25 mouse cellular contexts compared by ENCODE assay signal in genomic region chr10:78409035-78409788, GRCm38 (mm10). TPM values are rescaled to one million over a fixed set of nuclear protein-coding genes. Genes with fewer than 3 reads are reported as not detected.
DNase-seq lines count a peak whose midpoint lies in the region; ATAC-seq and TF ChIP-seq lines count a peak whose summit lies in the region.
"Had no signal": no experiment of that assay in that cellular context is flagged by ENCODE, and none has a peak within 500 bp of the region (broad histone marks: within the 10 kb centered on the region; RNA-seq: fewer than 3 reads in every experiment).

No protein-coding gene starts in this region.

- no peaks in the 10 kb centered on the region for H3K36me3 ChIP-seq in heart, adult 2 months (ENCODE audit: control insufficient read depth, insufficient read depth, low read length)
- H3K36me3 ChIP-seq in forebrain, embryonic 13.5 days (ENCODE audit: poor library complexity, severe bottlenecking) = peaks cover 66% of the 10 kb centered on the region

- intact Hi-C loops in heart, adult 2 months (cut with DNase I) = no loop called here

- no peak for TF ChIP-seq CTCF in heart, adult 2 months (IDR thresholded peaks at IDR 0.05)

- DNase-seq in adrenal gland, adult (ENCODE audit: inconsistent age in 2 of 2, low spot score in 1 of 2) = peak; percentile 85 to 86
- DNase-seq in adrenal gland, adult 18-20 months (ENCODE audit: low spot score in 2 of 2) = no peak
- peak; percentile 87 for DNase-seq in heart, adult 11 months
- DNase-seq in heart, adult 2 months = no peak
- peak; percentile 74 for DNase-seq in adrenal gland, postnatal 25 days
- no peak for DNase-seq in gastrocnemius, postnatal 25 days
- no peak for DNase-seq in embryo, embryonic 11 days
- DNase-seq: kidney, adult 8-10 months; kidney, postnatal 25 days; liver, postnatal 0 days; lung, postnatal 14 days; midbrain, embryonic 14.5 days; right cerebral cortex, postnatal 14 days; thymus, postnatal 14 days had no signal

- no peak overlapping the region for H3K4me2 ChIP-seq in forebrain, embryonic 13.5 days
- H3K4me2 ChIP-seq: embryonic facial prominence, embryonic 15.5 days; heart, embryonic 13.5 days; hindbrain, embryonic 13.5 days; stomach, embryonic 15.5 days had no signal

- no peaks in the 10 kb centered on the region for H3K4me1 ChIP-seq in heart, adult 2 months (ENCODE audit: control insufficient read depth, insufficient read depth, low read length)
- peaks cover 15% of the 10 kb centered on the region for H3K4me1 ChIP-seq in forebrain, embryonic 13.5 days

- no peak overlapping the region for H3K4me3 ChIP-seq in heart, adult 2 months
- no peak overlapping the region for H3K4me3 ChIP-seq in forebrain, embryonic 13.5 days
- H3K4me3 ChIP-seq: embryonic facial prominence, embryonic 15.5 days; forebrain, embryonic 10.5 days; heart, embryonic 13.5 days; hindbrain, embryonic 13.5 days; left cerebral cortex, adult 2 months; limb, embryonic 10.5 days; megakaryocyte, embryonic 14.5 days; stomach, embryonic 15.5 days had no signal

- H3K9me3 ChIP-seq in forebrain, embryonic 13.5 days (replicated peaks) = no peaks in the 10 kb centered on the region
- H3K9me3 ChIP-seq: embryonic facial prominence, embryonic 15.5 days; forebrain, embryonic 10.5 days; G1E; heart, embryonic 13.5 days; hindbrain, embryonic 13.5 days; limb, embryonic 10.5 days; megakaryocyte, embryonic 14.5 days; stomach, embryonic 15.5 days had no signal

- no peak for TF ChIP-seq POLR2A in heart, adult 2 months (IDR thresholded peaks at IDR 0.05; ENCODE audit: insufficient read depth, low read depth, low read length)

- H3K79me2 ChIP-seq in heart, adult 2 months (replicated peaks; ENCODE audit: control insufficient read depth, insufficient read depth, low read length) = no peaks in the 10 kb centered on the region

- no peak overlapping the region for H3K27ac ChIP-seq in heart, adult 2 months
- no peak overlapping the region for H3K27ac ChIP-seq in forebrain, embryonic 13.5 days
- H3K27ac ChIP-seq: embryonic facial prominence, embryonic 15.5 days; forebrain, embryonic 10.5 days; heart, embryonic 13.5 days; hindbrain, embryonic 13.5 days; left cerebral cortex, adult 2 months; limb, embryonic 10.5 days; stomach, embryonic 15.5 days had no signal

- ATAC-seq in forebrain, embryonic 13.5 days = no peak
- ATAC-seq: inflammation-experienced regulatory T-cells, adult 6 months; liver, postnatal 0 days had no signal

- no peak for TF ChIP-seq EP300 in heart, adult 2 months (IDR thresholded peaks at IDR 0.05; ENCODE audit: insufficient read depth, low read depth, low read length)

- H3K27me3 ChIP-seq in heart, adult 2 months (ENCODE audit: control insufficient read depth, insufficient read depth, low read length) = no peaks in the 10 kb centered on the region
- H3K27me3 ChIP-seq in forebrain, embryonic 13.5 days = no peaks in the 10 kb centered on the region
- H3K27me3 ChIP-seq: embryonic facial prominence, embryonic 15.5 days; heart, embryonic 13.5 days; hindbrain, embryonic 13.5 days; megakaryocyte, embryonic 14.5 days; stomach, embryonic 15.5 days had no signal

- WGBS in heart, adult 2 months = 73% methylated on average over 9 of the region's 9 CpGs
- 83% methylated on average over 9 of the region's 9 CpGs for WGBS in forebrain, embryonic 13.5 days

- H3K9ac ChIP-seq in heart, adult 2 months (ENCODE audit: low read depth, low read length) = no peak overlapping the region
- no peak overlapping the region for H3K9ac ChIP-seq in forebrain, embryonic 13.5 days
- H3K9ac ChIP-seq: embryonic facial prominence, embryonic 15.5 days; heart, embryonic 13.5 days; hindbrain, embryonic 13.5 days; liver, postnatal 0 days; stomach, embryonic 15.5 days had no signal

RNA-seq across cellular contexts. Expression of gene Rrp1, which starts 3.6 kb away (rescaled TPM):
- 100 to 1,000 TPM; 255 to 265 TPM for total RNA-seq in adrenal gland, adult 18-20 months (2021)
- 10 to 100 TPM; 88.8 to 94.4 TPM for total RNA-seq in heart, adult 2 months (2021)
- 51.3 and 91.5 TPM in 2 replicates for polyA plus RNA-seq in heart, adult 2 months (2012; rRNA removed)
- 228 and 255 TPM in 2 replicates for total RNA-seq in adrenal gland, postnatal 25 days (2021)
- 354 and 366 TPM in 2 replicates for polyA plus RNA-seq in forebrain, embryonic 13.5 days (2015; fragmentation: Nextera tagmentation; extraction: Ambion mirVana)
- 10 to 100 TPM; 58.8 to 62.0 TPM for total RNA-seq in gastrocnemius, postnatal 25 days (2021)

RNA-seq across cellular contexts. Expression of gene Cstb, which starts 16.3 kb away (rescaled TPM):
- 100 to 1,000 TPM; 317 to 349 TPM for total RNA-seq in adrenal gland, adult 18-20 months (2021)
- 10 to 100 TPM; 23.0 to 25.1 TPM for total RNA-seq in heart, adult 2 months (2021)
- polyA plus RNA-seq in heart, adult 2 months (2012; rRNA removed) = 21.4 and 25.2 TPM in 2 replicates
- 257 and 265 TPM in 2 replicates for total RNA-seq in adrenal gland, postnatal 25 days (2021)
- polyA plus RNA-seq in forebrain, embryonic 13.5 days (2015; fragmentation: Nextera tagmentation; extraction: Ambion mirVana) = 91.7 and 116 TPM in 2 replicates
- total RNA-seq in gastrocnemius, postnatal 25 days (2021) = 10 to 100 TPM; 12.5 to 17.1 TPM

RNA-seq across cellular contexts. Expression of gene Pdxk, which starts 55.6 kb away (rescaled TPM):
- 10 to 100 TPM; 25.8 to 35.9 TPM for total RNA-seq in adrenal gland, adult 18-20 months (2021)
- 10 to 100 TPM; 12.1 to 12.4 TPM for total RNA-seq in heart, adult 2 months (2021)
- polyA plus RNA-seq in heart, adult 2 months (2012; rRNA removed) = 10.1 and 14.2 TPM in 2 replicates
- 23.2 and 24.1 TPM in 2 replicates for total RNA-seq in adrenal gland, postnatal 25 days (2021)
- polyA plus RNA-seq in forebrain, embryonic 13.5 days (2015; fragmentation: Nextera tagmentation; extraction: Ambion mirVana) = 7.3 and 10.1 TPM in 2 replicates
- 1 to 10 TPM; 7.6 to 7.7 TPM for total RNA-seq in gastrocnemius, postnatal 25 days (2021)

RNA-seq across cellular contexts. Expression of gene Agpat3, which starts 56.9 kb away (rescaled TPM):
- total RNA-seq in adrenal gland, adult 18-20 months (2021) = 100 to 1,000 TPM; 289 to 343 TPM
- total RNA-seq in heart, adult 2 months (2021) = 100 to 1,000 TPM; 209 to 232 TPM
- 286 and 366 TPM in 2 replicates for polyA plus RNA-seq in heart, adult 2 months (2012; rRNA removed)
- 334 and 362 TPM in 2 replicates for total RNA-seq in adrenal gland, postnatal 25 days (2021)
- 45.9 and 50.0 TPM in 2 replicates for polyA plus RNA-seq in forebrain, embryonic 13.5 days (2015; fragmentation: Nextera tagmentation; extraction: Ambion mirVana)
- total RNA-seq in gastrocnemius, postnatal 25 days (2021) = 100 to 1,000 TPM; 120 to 123 TPM

Comparison
In these comparisons a context has a peak if more than half of its experiments do, and no peak if none do; other contexts are left out.
1. DNase-seq: peak in adrenal gland, adult (2 of 2), heart, adult 11 months (single experiment) and adrenal gland, postnatal 25 days (single experiment); none in adrenal gland, adult 18-20 months (0 of 2), heart, adult 2 months (0 of 2), gastrocnemius, postnatal 25 days (single experiment) and embryo, embryonic 11 days (single experiment).